Mouse (Mus musculus): ENCODE results near the gene Slc9a9.

- TF ChIP-seq POLR2A (IDR thresholded peaks at IDR 0.05; ENCODE audit: extremely low read depth, insufficient read depth, low read length) (no peak), CTCF (IDR thresholded peaks at IDR 0.05; ENCODE audit: extremely low read depth, insufficient read depth, low read length) (no peak)
These were observed 557.3 kb downstream of the Slc9a9 start for GRCm38 (mm10) chr9:95226986-95227385.
